Mouse (Mus musculus) intestine, embryonic 15.5 days (tissue): Measurements from ENCODE around the gene Ampd2. TPM values are rescaled to one million over a fixed set of nuclear protein-coding genes. Genes with fewer than 3 reads are reported as not detected.

Experiments used
- ATAC-seq: fragments of 200-750 bp; cut with Nextera tagmentation; 2 replicates; pipeline ENCODE4 v1.8.0; 2017; ENCODE audit warnings: moderate TSS enrichment, moderate library complexity
- H3K27ac ChIP-seq: fragments of 300-500 bp; sonication (generic); 2 replicates; pipeline ENCODE4 v1.5.1; 2015; ENCODE audit warnings: mild to moderate bottlenecking, inconsistent platforms
- H3K27me3 ChIP-seq: fragments of 300-500 bp; sonication (generic); replicated peaks from 2 replicates; pipeline ENCODE4 v1.6.1; 2015; ENCODE audit warnings: inconsistent platforms
- H3K36me3 ChIP-seq: fragments of 300-500 bp; sonication (generic); 2 replicates; pipeline ENCODE4 v1.6.1; 2015; ENCODE audit warnings: inconsistent platforms
- H3K4me1 ChIP-seq: fragments of 300-500 bp; sonication (generic); replicated peaks from 2 replicates; pipeline ENCODE4 v1.6.1; 2015; ENCODE audit warnings: inconsistent platforms
- H3K4me2 ChIP-seq: fragments of 300-500 bp; sonication (generic); replicated peaks from 2 replicates; pipeline ENCODE4 v1.6.1; 2015; ENCODE audit warnings: mild to moderate bottlenecking, inconsistent platforms
- H3K4me3 ChIP-seq: fragments of 300-500 bp; sonication (generic); replicated peaks from 2 replicates; pipeline ENCODE4 v1.5.1; 2015; ENCODE audit warnings: inconsistent platforms
- H3K9ac ChIP-seq: fragments of 300-500 bp; sonication (generic); 2 replicates; pipeline ENCODE4 v1.6.1; 2015; ENCODE audit warnings: inconsistent platforms
- H3K9me3 ChIP-seq: fragments of 300-500 bp; sonication (generic); 2 replicates; pipeline ENCODE4 v1.6.1; 2016; ENCODE audit warnings: inconsistent platforms
- WGBS: fragments of 180-500 bp; shearing (Covaris S2); methylation state at CpG from one replicate; pipeline ENCODE4 v1.1.7; 2015; 5-methylcytosine and 5-hydroxymethylcytosine counted together
- polyA plus RNA-seq: library from polyadenylated mRNA; unstranded; fragments of >200 nt; fragmentation: Nextera tagmentation; extraction: Ambion mirVana; gene quantifications from 2 replicates; pipeline ENCODE4 v1.2.1, GENCODE M21; 2015

Ampd2 gene
- polyA plus RNA-seq, 1 experiment from 2014 or later = 49.9 TPM

DNA sequence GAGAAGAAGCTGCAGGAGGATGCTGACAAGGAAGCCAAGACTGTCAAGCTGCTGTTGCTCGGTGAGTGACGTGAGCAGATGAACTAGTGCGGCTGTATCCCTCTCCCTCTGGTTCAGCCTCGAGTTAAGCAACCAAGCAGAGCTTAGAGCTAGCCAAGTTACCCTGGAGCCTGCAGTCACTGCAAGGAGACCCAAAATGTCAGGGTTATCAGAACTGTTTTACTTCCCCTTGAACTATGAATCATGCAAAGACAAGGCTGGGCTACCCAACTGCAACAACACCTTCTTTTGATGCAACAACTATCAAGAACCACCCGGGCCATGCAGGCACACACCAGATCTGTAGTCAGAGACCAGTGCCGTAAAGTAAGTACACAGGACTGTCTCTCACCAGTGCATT, 6.9 kb upstream of the Ampd2 start:
- H3K9ac ChIP-seq = no peak overlapping the region
- H3K36me3 ChIP-seq = no peaks in the 10 kb centered on the region
- no peak for ATAC-seq
- no peaks in the 10 kb centered on the region for H3K27me3 ChIP-seq
- no peaks in the 10 kb centered on the region for H3K9me3 ChIP-seq
- no peak overlapping the region for H3K4me2 ChIP-seq
- WGBS = 66% methylated on average over 6 of the region's 6 CpGs
- no peak overlapping the region for H3K27ac ChIP-seq
- H3K4me1 ChIP-seq = peaks cover 5% of the 10 kb centered on the region; the same call in 1 of the 2 replicates
- H3K4me3 ChIP-seq = no peak overlapping the region

DNA sequence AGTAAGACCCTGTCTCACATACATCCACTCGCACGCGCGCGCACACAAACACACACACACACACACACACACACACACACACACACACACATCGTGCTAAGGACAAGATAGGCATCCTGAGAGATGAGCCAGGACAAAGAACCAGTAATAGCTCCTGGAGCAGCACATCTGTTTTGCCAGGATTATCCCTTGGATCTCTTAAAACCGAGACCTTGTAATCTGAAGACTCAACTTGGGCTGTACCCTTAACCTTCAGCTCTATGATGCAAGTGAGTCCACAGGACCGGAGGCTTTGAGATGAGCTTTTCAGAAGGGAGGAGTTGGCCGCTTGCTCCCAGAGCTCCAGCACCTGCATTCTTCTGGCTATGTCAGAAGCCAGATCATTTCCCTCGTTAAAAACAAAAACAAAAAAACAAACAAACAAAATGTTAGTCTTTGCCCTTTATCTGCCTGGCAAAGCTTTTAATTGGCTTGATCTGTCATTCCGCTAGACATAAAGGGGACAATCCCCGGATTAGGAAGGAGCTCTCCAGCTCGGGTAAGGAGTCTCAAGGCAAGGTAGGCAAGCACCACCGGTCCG, 6.2 kb upstream of the Ampd2 start, which contains the start of gene Gnat2:
TSS of gene Gnat2 (plus strand) at position 254 of the 580 bp plus-strand sequence.
- Histone ChIP-seq H3K27me3 (no peaks in the 10 kb centered on the region), H3K4me2 (no peak within 1 kb of the TSS), H3K9ac (no peak within 1 kb of the TSS), H3K4me3 (no peak within 1 kb of the TSS), H3K9me3 (no peaks in the 10 kb centered on the region), H3K36me3 (no peaks in the 10 kb centered on the region), H3K4me1 (peaks cover 5% of the 10 kb centered on the region; the same call in 1 of the 2 replicates), H3K27ac (no peak within 1 kb of the TSS)
- WGBS = 74% methylated on average over 15 of the region's 15 CpGs
- no peak for ATAC-seq

DNA sequence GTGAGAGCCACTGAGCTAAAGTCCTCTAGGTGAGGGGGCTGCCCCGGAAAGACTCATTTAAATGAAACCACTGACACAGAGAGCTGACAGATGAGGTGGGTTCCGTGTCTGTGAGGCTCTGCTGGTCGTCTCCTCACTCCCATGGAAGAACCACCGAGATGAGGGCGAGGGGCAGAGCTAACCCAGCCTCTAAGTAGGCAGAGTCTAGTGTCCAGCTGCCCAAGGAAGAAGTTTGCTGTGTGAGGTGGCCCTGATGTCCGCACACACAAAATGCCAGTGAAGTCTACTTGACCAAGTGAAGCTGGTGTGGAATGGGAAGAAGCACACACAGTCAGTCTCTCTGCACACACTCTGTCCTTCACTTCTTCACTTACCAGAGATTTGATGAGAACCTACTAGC, 5.6 kb upstream of the Ampd2 start:
- Histone ChIP-seq H3K36me3 (no peaks in the 10 kb centered on the region), H3K9ac (no peak overlapping the region), H3K9me3 (no peaks in the 10 kb centered on the region), H3K4me2 (no peak overlapping the region), H3K27me3 (no peaks in the 10 kb centered on the region), H3K4me1 (peaks cover 10% of the 10 kb centered on the region), H3K27ac (no peak overlapping the region), H3K4me3 (no peak overlapping the region)
- no peak for ATAC-seq
- 73% methylated on average over 6 of the region's 6 CpGs for WGBS

DNA sequence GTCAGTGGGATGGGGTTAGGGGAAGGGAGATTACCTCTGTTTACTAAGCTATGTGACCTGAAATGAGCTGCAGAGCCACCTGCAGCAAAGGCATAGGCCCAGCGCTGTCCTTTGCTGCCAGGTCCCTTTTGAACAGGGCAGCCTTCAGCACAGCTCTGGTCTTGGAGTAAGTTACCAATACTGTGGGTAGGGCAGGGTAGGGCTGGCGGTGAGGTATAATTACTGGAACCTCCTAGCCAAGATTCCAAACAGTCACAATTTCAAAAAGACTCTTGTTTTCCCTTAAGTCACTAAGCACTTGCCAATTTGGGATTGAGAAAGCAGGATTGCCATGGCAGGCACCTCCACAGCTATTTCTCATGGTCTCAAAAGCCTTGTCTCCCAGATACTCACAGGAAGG, 4.1 kb upstream of the Ampd2 start:
- H3K27me3 ChIP-seq = no peaks in the 10 kb centered on the region
- no peak overlapping the region for H3K4me3 ChIP-seq
- ATAC-seq = no peak
- 84% methylated on average over 2 of the region's 2 CpGs for WGBS
- no peaks in the 10 kb centered on the region for H3K36me3 ChIP-seq
- no peak overlapping the region for H3K4me2 ChIP-seq
- H3K9ac ChIP-seq = no peak overlapping the region
- H3K27ac ChIP-seq = no peak overlapping the region
- H3K9me3 ChIP-seq = no peaks in the 10 kb centered on the region
- H3K4me1 ChIP-seq = peaks cover 16% of the 10 kb centered on the region

DNA sequence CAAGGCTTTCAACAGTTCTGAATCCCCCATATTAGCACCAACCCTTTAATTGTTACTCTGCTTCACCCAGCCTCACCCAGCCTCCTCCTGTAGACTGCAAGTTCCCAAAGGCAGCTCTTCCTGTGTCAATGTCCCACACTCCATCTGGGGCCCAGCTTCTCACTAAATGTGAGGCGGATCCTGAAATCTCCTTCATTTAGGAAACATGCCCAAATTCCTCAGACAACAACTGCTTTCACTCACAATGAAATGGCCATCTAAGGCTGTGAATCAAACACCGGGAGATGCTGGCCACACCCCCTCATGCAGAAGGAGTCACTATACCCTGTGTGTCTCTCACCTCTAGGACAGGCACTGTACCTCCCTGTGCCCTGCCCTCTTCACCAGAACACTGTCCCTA, 3.5 kb upstream of the Ampd2 start:
- Histone ChIP-seq H3K27ac (no peak overlapping the region), H3K27me3 (no peaks in the 10 kb centered on the region), H3K4me3 (no peak overlapping the region), H3K36me3 (no peaks in the 10 kb centered on the region), H3K9me3 (no peaks in the 10 kb centered on the region), H3K4me1 (peaks cover 18% of the 10 kb centered on the region), H3K4me2 (no peak overlapping the region), H3K9ac (no peak overlapping the region)
- ATAC-seq = no peak
- WGBS = 41% methylated on average over 2 of the region's 2 CpGs

DNA sequence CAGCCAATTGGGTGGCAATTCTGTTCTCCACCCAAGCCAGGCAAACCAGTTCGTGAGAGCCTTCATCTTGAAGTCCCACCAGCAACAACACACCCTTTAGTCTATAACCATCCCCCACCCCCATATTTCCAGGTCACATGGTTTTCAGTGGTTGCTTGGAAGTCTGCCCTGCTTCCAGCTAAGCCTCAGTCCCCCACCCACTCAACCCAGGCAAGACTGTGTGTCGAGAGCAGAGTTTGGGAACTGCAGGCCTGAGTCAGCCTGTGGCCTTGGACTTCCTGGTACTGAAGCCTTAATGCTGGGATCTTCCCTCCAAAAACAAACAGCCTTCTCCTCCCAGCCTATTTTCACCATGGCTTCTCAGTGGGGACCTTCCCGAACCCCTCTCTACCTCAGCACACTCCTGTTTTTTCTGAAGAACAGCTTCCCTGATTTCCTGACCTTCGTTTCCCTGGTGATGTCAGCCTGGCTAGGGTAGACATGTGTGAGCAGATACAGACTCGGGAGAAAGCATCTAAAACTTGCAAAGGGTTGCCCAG, 2.5 kb upstream of the Ampd2 start:
- Histone ChIP-seq H3K9ac (no peak overlapping the region), H3K4me1 (peaks cover 28% of the 10 kb centered on the region), H3K27me3 (no peaks in the 10 kb centered on the region), H3K27ac (no peak overlapping the region), H3K4me3 (no peak overlapping the region), H3K9me3 (no peaks in the 10 kb centered on the region), H3K4me2 (0 out of 2 replicates have a peak overlapping the region, but pooled peaks have one; percentile 9), H3K36me3 (no peaks in the 10 kb centered on the region)
- ATAC-seq = no peak
- 29% methylated on average over 5 of the region's 5 CpGs for WGBS

DNA sequence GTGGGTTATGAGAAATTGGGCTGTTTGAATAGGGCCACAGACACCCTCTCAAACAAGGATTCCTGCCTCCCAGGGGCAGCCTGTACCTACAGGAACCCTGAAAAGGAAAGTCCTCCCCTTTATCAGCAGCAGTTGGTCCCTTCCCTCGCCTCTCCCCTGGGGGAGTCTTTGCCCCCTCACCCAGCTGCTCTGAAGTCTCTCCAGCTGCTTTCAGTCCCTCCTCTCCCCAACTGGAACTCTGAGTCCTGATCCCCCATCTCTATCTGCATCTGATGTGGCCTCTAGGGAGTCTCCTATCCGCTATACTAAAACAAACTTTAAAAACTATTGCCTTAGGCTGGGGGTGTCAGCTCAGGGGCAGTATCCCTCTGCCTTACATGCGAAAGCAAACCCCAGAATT, 878 bp upstream of the Ampd2 start:
- Histone ChIP-seq H3K27ac (0 out of 2 replicates have a peak overlapping the region, but pooled peaks have one; percentile 27), H3K4me3 (no peak overlapping the region), H3K4me1 (peaks cover 44% of the 10 kb centered on the region), H3K36me3 (no peaks in the 10 kb centered on the region), H3K9me3 (no peaks in the 10 kb centered on the region), H3K27me3 (no peaks in the 10 kb centered on the region), H3K4me2 (peak overlapping the region; percentile 97), H3K9ac (no peak overlapping the region)
- no peak for ATAC-seq
- 78% methylated on average over 3 of the region's 3 CpGs for WGBS

DNA sequence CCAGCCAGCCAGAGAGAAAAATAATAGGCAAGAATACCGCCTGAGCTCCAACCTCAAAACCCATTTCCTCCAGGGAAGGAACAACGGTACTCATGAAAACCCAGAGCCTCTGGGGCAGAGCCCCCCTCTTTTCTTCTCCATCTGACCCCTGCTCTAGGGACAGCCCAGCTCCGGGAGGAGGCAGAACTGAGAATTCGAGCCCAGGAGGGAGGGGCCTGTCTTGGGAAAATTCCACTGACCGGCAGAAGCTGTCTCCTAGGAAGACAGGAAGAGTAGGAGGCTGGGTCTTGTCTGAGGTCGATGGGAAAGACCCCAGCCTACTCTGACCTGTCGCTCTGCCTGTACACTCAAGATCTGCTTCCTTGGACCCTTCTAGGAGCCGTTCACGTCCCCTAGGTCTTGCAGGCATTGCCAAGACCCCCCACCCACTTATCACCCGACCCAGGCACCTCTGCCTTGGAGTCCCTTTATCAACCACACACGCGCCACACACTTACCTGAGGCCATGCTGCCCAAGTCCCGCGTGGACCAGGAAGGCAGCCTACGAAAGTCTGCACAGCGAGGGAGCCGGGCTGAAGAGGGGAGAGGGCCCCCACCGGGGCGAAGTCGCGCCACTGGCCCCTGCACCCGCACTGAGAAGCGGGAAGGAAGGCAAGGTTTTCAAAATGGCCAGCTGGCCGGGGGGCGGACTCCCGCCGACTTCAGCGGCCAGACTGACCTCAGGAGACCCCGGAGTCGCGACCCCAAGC, 556 bp downstream of the Ampd2 start:
- H3K4me2 ChIP-seq = peak overlapping the region; percentile 97
- no peaks in the 10 kb centered on the region for H3K36me3 ChIP-seq
- H3K9me3 ChIP-seq = no peaks in the 10 kb centered on the region
- no peaks in the 10 kb centered on the region for H3K27me3 ChIP-seq
- H3K4me3 ChIP-seq = peak overlapping the region; percentile 73
- peak; percentile 82 for ATAC-seq
- WGBS = under 1% methylated on average over 31 of the region's 31 CpGs
- peak overlapping the region; percentile 96 for H3K27ac ChIP-seq
- peaks cover 52% of the 10 kb centered on the region for H3K4me1 ChIP-seq
- H3K9ac ChIP-seq = peak overlapping the region; percentile 75

DNA sequence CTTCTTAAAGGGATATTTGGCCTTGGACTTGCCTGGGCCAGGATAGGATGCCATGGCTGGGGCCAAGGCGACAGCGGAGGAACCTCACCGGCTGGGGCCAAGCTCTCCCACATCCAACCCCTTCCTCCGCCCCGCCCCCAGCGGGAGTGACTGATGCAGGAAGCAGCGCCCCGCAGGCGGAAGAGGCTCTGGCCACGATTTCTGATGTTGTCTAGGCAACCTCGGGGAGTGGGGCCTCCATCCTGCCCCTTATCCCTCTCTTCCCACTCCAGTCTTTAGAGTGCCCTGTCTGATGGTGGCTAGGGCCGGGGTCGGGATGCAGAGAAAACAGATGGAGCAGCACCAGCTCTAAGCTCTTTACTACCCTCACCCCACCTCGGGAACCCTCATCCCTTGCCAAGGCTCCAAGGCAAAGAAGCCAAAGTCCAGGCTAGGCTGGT, 1.1 kb downstream of the Ampd2 start:
- H3K4me1 ChIP-seq = peaks cover 52% of the 10 kb centered on the region
- H3K36me3 ChIP-seq = 0 out of 2 replicates have a peak, but pooled peaks cover 4% of the 10 kb centered on the region
- ATAC-seq = peak; percentile 92

DNA sequence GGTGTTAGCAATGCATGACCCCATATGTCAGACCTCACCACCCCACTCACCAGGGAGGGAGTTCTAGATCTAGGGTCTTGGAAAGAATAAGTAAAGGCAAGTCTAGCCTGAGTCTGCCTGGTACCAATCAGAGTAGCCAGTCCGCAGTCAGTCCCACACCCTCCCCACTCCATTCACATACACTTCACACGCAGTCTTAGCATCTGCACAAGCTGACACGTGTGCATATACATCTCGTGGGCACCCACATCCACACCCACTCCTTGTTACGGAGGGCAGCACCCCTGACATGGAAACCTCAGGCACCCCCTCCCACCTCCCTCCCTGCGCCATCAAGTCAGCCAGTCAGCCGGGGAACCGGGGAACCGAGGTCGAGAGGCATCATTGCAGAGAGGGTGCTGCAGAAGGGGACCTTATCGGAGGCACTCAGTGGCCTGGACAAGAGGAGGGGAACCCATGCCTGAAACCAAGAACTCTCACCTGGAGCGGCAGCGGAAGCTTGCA, 1.6 kb downstream of the Ampd2 start:
- H3K4me1 ChIP-seq = peaks cover 52% of the 10 kb centered on the region
- no peaks in the 10 kb centered on the region for H3K9me3 ChIP-seq
- peak overlapping the region; percentile 97 for H3K4me2 ChIP-seq
- WGBS = 11% methylated on average over 13 of the region's 13 CpGs
- H3K9ac ChIP-seq = peak overlapping the region; percentile 75
- peak overlapping the region; percentile 73 for H3K4me3 ChIP-seq
- H3K27me3 ChIP-seq = no peaks in the 10 kb centered on the region
- H3K27ac ChIP-seq = peak overlapping the region; percentile 96
- 0 out of 2 replicates have a peak, but pooled peaks cover 4% of the 10 kb centered on the region for H3K36me3 ChIP-seq
- peak; percentile 4 for ATAC-seq

More for the DNA sequence above, 1.1 kb downstream of the Ampd2 start:
- peak overlapping the region; percentile 97 for H3K4me2 ChIP-seq
- peak overlapping the region; percentile 73 for H3K4me3 ChIP-seq
- H3K27ac ChIP-seq = peak overlapping the region; percentile 96
- no peaks in the 10 kb centered on the region for H3K27me3 ChIP-seq
- under 1% methylated on average over 14 of the region's 14 CpGs for WGBS
- peak overlapping the region; percentile 75 for H3K9ac ChIP-seq
- H3K9me3 ChIP-seq = no peaks in the 10 kb centered on the region

DNA sequence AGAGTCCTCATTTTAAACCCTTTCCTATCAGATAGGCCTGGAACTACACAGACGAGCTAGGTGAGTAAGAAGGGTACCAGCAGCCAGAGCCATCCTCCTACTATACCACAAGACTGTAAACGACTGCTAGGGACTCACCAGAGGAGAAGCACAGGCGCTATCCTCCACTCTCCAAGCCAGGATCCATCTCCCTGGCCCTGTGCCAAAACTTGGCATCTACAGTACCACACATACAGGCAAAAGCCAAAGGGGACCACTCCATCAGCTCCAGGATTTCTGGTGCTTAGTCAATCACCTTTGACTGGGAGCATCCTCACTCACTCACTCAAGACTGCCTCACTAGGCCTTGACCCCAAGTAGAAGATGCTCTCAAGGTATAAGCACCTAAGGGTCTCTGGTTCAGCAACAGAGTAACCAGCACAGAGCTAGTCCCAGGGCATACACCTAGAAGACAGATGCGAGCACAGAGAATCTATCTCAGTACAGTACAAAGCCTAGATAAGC, 2.5 kb downstream of the Ampd2 start:
- H3K4me3 ChIP-seq = no peak overlapping the region
- no peak overlapping the region for H3K9ac ChIP-seq
- H3K9me3 ChIP-seq = no peaks in the 10 kb centered on the region
- no peak for ATAC-seq
- no peak overlapping the region for H3K27ac ChIP-seq
- WGBS = 71% methylated on average over 4 of the region's 4 CpGs
- H3K36me3 ChIP-seq = peaks cover 8% of the 10 kb centered on the region; the same call in 1 of the 2 replicates
- H3K4me2 ChIP-seq = peak overlapping the region; percentile 97
- peaks cover 49% of the 10 kb centered on the region for H3K4me1 ChIP-seq
- H3K27me3 ChIP-seq = no peaks in the 10 kb centered on the region

DNA sequence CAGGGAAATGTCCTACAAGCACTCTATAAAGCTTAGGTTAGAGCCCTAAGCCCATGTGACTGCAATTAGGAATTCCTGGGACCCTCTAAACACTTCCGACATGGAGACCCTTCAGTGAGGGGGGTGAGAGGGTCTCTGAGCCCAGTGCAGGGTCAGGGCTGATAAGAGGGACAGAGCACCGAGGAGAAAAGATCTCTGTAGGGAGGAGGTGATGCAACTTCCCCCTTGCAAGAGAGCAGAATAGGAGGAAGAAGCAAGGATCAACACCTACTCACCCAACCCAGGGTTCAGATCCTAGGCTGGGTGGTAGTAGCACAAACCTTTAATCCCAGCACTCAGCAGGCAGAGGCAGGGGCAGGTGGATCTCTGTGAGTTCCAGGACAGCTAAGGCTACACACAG, 3.3 kb downstream of the Ampd2 start:
- H3K9ac ChIP-seq = 0 out of 2 replicates have a peak overlapping the region, but pooled peaks have one; percentile 17

More for the DNA sequence above, 3.3 kb downstream of the Ampd2 start:
- Histone ChIP-seq H3K27ac (no peak overlapping the region), H3K27me3 (no peaks in the 10 kb centered on the region), H3K4me3 (no peak overlapping the region), H3K36me3 (peaks cover 14% of the 10 kb centered on the region; the same call in 1 of the 2 replicates), H3K4me2 (0 out of 2 replicates have a peak overlapping the region, but pooled peaks have one; percentile 24), H3K9me3 (no peaks in the 10 kb centered on the region), H3K4me1 (peaks cover 47% of the 10 kb centered on the region)
- no peak for ATAC-seq
- 41% methylated on average over 2 of the region's 2 CpGs for WGBS
